Mouse (Mus musculus): ENCODE measurements around the gene Gm49361.

- TF ChIP-seq CTCF (IDR thresholded peaks at IDR 0.05; ENCODE audit: control insufficient read depth, insufficient read depth, low read length) (no peak), POLR2A (IDR thresholded peaks at IDR 0.05; ENCODE audit: borderline replicate concordance, control insufficient read depth, low read depth, low read length) (no peak)
These were observed 7.6 kb upstream of the Gm49361 start for GRCm38 (mm10) chr14:57753351-57753992.
